ENCODE assay signal across 8 mouse cellular contexts in the genomic region with DNA sequence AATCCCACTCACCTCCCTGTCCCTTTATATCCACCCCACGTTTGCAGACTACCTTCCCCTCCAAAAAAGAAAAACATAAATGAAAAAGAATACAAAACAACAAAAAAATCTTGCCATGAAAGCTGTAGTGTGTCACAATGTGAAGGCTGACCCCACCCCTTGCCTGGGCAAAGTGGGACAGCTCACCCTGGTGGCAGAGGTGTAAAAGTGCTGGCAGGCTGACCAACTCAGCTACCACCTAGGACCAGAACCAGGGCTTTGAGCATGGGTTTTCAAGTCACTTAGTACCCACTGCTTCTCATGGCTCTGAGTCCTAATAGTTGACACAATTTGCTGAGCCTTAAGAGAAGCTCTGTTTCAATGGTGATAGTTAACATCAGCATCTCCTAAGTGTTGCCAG.
DNase-seq lines count a peak whose midpoint lies in the region; ATAC-seq and TF ChIP-seq lines count a peak whose summit lies in the region.

No protein-coding gene starts in this region.

- no peaks in the 10 kb centered on the region for H3K27me3 ChIP-seq in heart, embryonic 11.5 days (ENCODE audit: control insufficient read depth, insufficient read depth, low read length)
- no peaks in the 10 kb centered on the region for H3K27me3 ChIP-seq in midbrain, embryonic 12.5 days
- H3K27me3 ChIP-seq in midbrain, embryonic 14.5 days (ENCODE audit: control insufficient read depth, insufficient read depth, low read length), result no peaks in the 10 kb centered on the region

- DNase-seq in heart, adult 18-20 months, result peak; percentile 0 to 26
- DNase-seq in midbrain, embryonic 14.5 days, result no peak
- peak; percentile 4 for DNase-seq in lung, postnatal 14 days
- DNase-seq in layer of hippocampus, adult 11-12 months (ENCODE audit: low spot score), result no peak

- no peak overlapping the region for H3K4me3 ChIP-seq in heart, embryonic 11.5 days (ENCODE audit: low read depth, low read length)
- no peak overlapping the region for H3K4me3 ChIP-seq in midbrain, embryonic 12.5 days
- no peak overlapping the region for H3K4me3 ChIP-seq in midbrain, embryonic 14.5 days (replicated peaks; ENCODE audit: low read depth, low read length)
- no peak overlapping the region for H3K4me3 ChIP-seq in cortical plate, adult 2 months (ENCODE audit: insufficient read depth, low read length)

- TF ChIP-seq CTCF in cortical plate, adult 2 months (IDR thresholded peaks at IDR 0.05; ENCODE audit: extremely low read depth, insufficient read depth, low read length), result 0 out of 2 replicates have a peak, but pooled peaks have one; percentile 7

- H3K4me1 ChIP-seq in heart, embryonic 11.5 days (ENCODE audit: control insufficient read depth, insufficient read depth, low read length), result no peaks in the 10 kb centered on the region
- no peaks in the 10 kb centered on the region for H3K4me1 ChIP-seq in midbrain, embryonic 12.5 days
- no peaks in the 10 kb centered on the region for H3K4me1 ChIP-seq in midbrain, embryonic 14.5 days (ENCODE audit: control insufficient read depth, insufficient read depth, low read length)
- H3K4me1 ChIP-seq in cortical plate, adult 2 months (ENCODE audit: control insufficient read depth, insufficient read depth, low read length), result no peaks in the 10 kb centered on the region

- no peaks in the 10 kb centered on the region for H3K36me3 ChIP-seq in heart, embryonic 11.5 days (ENCODE audit: control insufficient read depth, insufficient read depth, low read length)
- no peaks in the 10 kb centered on the region for H3K36me3 ChIP-seq in midbrain, embryonic 12.5 days
- no peaks in the 10 kb centered on the region for H3K36me3 ChIP-seq in midbrain, embryonic 14.5 days (ENCODE audit: control insufficient read depth, insufficient read depth, low read length)

- no peak overlapping the region for H3K4me2 ChIP-seq in heart, embryonic 11.5 days
- H3K4me2 ChIP-seq in midbrain, embryonic 12.5 days (replicated peaks), result no peak overlapping the region
- H3K4me2 ChIP-seq in midbrain, embryonic 14.5 days (ENCODE audit: low read length), result no peak overlapping the region

- 56% methylated on average over 1 of the region's 1 CpGs for WGBS in heart, embryonic 11.5 days (ENCODE audit: insufficient replicate concordance)
- WGBS in midbrain, embryonic 12.5 days, result 33% methylated on average over 1 of the region's 1 CpGs
- 53% methylated on average over 1 of the region's 1 CpGs for WGBS in midbrain, embryonic 14.5 days

- H3K9me3 ChIP-seq in heart, embryonic 11.5 days (replicated peaks; ENCODE audit: control insufficient read depth, low read length), result no peaks in the 10 kb centered on the region
- no peaks in the 10 kb centered on the region for H3K9me3 ChIP-seq in midbrain, embryonic 12.5 days
- H3K9me3 ChIP-seq in midbrain, embryonic 14.5 days (ENCODE audit: control insufficient read depth, low read length), result no peaks in the 10 kb centered on the region

- no peak for ATAC-seq in heart, embryonic 11.5 days (replicated peaks; ENCODE audit: insufficient number of reproducible peaks, low FRiP score, low TSS enrichment)
- 0 out of 2 replicates have a peak, but pooled peaks have one; percentile 56 for ATAC-seq in midbrain, embryonic 12.5 days (ENCODE audit: low FRiP score, low read depth)
- no peak for ATAC-seq in midbrain, embryonic 14.5 days (ENCODE audit: low FRiP score, low TSS enrichment)
- no peak for ATAC-seq in erythroid progenitor cell, adult 5-6 weeks (replicated peaks; ENCODE audit: low FRiP score, poor library complexity, severe bottlenecking)

- H3K9ac ChIP-seq in heart, embryonic 11.5 days (ENCODE audit: low read depth, low read length), result no peak overlapping the region
- no peak overlapping the region for H3K9ac ChIP-seq in midbrain, embryonic 12.5 days (replicated peaks)
- H3K9ac ChIP-seq in midbrain, embryonic 14.5 days (replicated peaks; ENCODE audit: low read length), result no peak overlapping the region

- H3K27ac ChIP-seq in heart, embryonic 11.5 days (ENCODE audit: low read depth, low read length), result no peak overlapping the region
- H3K27ac ChIP-seq in midbrain, embryonic 12.5 days (replicated peaks), result no peak overlapping the region
- no peak overlapping the region for H3K27ac ChIP-seq in midbrain, embryonic 14.5 days (replicated peaks; ENCODE audit: low read depth, low read length)
- no peak overlapping the region for H3K27ac ChIP-seq in cortical plate, adult 2 months (ENCODE audit: insufficient read depth, low read length)

- TF ChIP-seq POLR2A in cortical plate, adult 2 months (IDR thresholded peaks at IDR 0.05; ENCODE audit: extremely low read depth, insufficient read depth, low read length), result no peak

Comparison
In these comparisons a context has a peak if more than half of its experiments do, and no peak if none do; other contexts are left out.
1. DNase-seq: peak in heart, adult 18-20 months (2 of 2) and lung, postnatal 14 days (single experiment); none in midbrain, embryonic 14.5 days (single experiment) and layer of hippocampus, adult 11-12 months (single experiment).